Mouse (Mus musculus): ENCODE data around the gene Sox5. TPM values are rescaled to one million over a fixed set of nuclear protein-coding genes. Genes with fewer than 3 reads are reported as not detected.

Gene Sox5
- total and polyA plus RNA-seq, 3 experiments: 0.08 to 0.47 (median 0.46) TPM

- H3K4me2 ChIP-seq (ENCODE audit: insufficient read depth, low read depth, poor library complexity, severe bottlenecking): no peak overlapping the region
- dilution Hi-C loops (cut with MboI; ENCODE audit: extremely low pct_ligation_motif_present, extremely low pct_unique_long_range_greater_than_20kb, low sequenced_read_pairs) (no loop called here), in situ Hi-C loops (cut with MboI; ENCODE audit: low pct_ligation_motif_present, low pct_unique_long_range_greater_than_20kb, low sequenced_read_pairs) (no loop called here)
- H3K9ac ChIP-seq (ENCODE audit: insufficient read depth, low read depth): no peak overlapping the region
- H3K4me1 ChIP-seq (ENCODE audit: control insufficient read depth in 1 of 2, insufficient read depth in 2 of 2): no peaks in the 10 kb centered on the region
- no peak overlapping the region for H3K4me3 ChIP-seq (replicated peaks in 1 of 3; ENCODE audit: low read depth in 2 of 3, low read length in 2 of 3, poor library complexity in 1 of 3)
- H3K27ac ChIP-seq (ENCODE audit: insufficient read depth, low read depth): no peak overlapping the region
- H3K27me3 ChIP-seq (replicated peaks): no peaks in the 10 kb centered on the region
- no peaks in the 10 kb centered on the region for H3K9me3 ChIP-seq (replicated peaks; ENCODE audit: low read length)
- TF ChIP-seq ZKSCAN1 (IDR thresholded peaks at IDR 0.05; ENCODE audit: borderline replicate concordance, low read depth, low read length) (no peak), SMC3 (IDR thresholded peaks at IDR 0.05; ENCODE audit: low read depth, low read length) (no peak), CHD2 (IDR thresholded peaks at IDR 0.05; ENCODE audit: low read length) (no peak), TBP (conservative IDR thresholded peaks at IDR 0.05; ENCODE audit: low read depth, low read length) (no peak), EP300 (IDR thresholded peaks at IDR 0.05; ENCODE audit: low read length) (no peak), BHLHE40 (IDR thresholded peaks at IDR 0.05; ENCODE audit: low read depth, low read length) (no peak), CHD1 (IDR thresholded peaks at IDR 0.05; ENCODE audit: low read depth, low read length) (no peak), ETS1 (conservative IDR thresholded peaks at IDR 0.05; ENCODE audit: low read depth, low read length) (no peak), ZMIZ1 (IDR thresholded peaks at IDR 0.05; ENCODE audit: low read depth, low read length) (no peak), SIN3A (IDR thresholded peaks at IDR 0.05; ENCODE audit: low read length) (no peak), USF2 (conservative IDR thresholded peaks at IDR 0.05; ENCODE audit: low read depth, low read length) (no peak), USF1 (IDR thresholded peaks at IDR 0.05; ENCODE audit: low read depth, low read length) (no peak), JUN (IDR thresholded peaks at IDR 0.05; ENCODE audit: insufficient read depth, low read depth, low read length) (no peak), RCOR1 (conservative IDR thresholded peaks at IDR 0.05; ENCODE audit: low read depth, low read length) (no peak), CTCF (conservative IDR thresholded peaks at IDR 0.05 in 1 of 2, IDR thresholded peaks at IDR 0.05 in 1 of 2; ENCODE audit: low read depth in 2 of 2, low read length in 2 of 2) (no peak)
- no peaks in the 10 kb centered on the region for H3K36me3 ChIP-seq (replicated peaks in 1 of 2; ENCODE audit: control insufficient read depth in 1 of 2, insufficient read depth in 1 of 2, low read length in 1 of 2)
- no peak for DNase-seq (ENCODE audit: extremely low read depth)
- no peaks in the 10 kb centered on the region for H3K79me2 ChIP-seq (replicated peaks; ENCODE audit: control insufficient read depth, extremely low read depth, insufficient read depth, poor library complexity, severe bottlenecking)
Observed at GRCm38 (mm10) chr6:144045503-144045902, 736.3 kb downstream of the Sox5 start.

- no peaks in the 10 kb centered on the region for H3K9me3 ChIP-seq (replicated peaks; ENCODE audit: low read length)
- no peaks in the 10 kb centered on the region for H3K36me3 ChIP-seq (replicated peaks in 1 of 2; ENCODE audit: control insufficient read depth in 1 of 2, insufficient read depth in 1 of 2, low read length in 1 of 2)
- TF ChIP-seq IRF4 (IDR thresholded peaks at IDR 0.05; ENCODE audit: low read depth, low read length): no peak
- TF ChIP-seq CHD1 (IDR thresholded peaks at IDR 0.05; ENCODE audit: low read depth, low read length): no peak
- TF ChIP-seq KAT2A (IDR thresholded peaks at IDR 0.05; ENCODE audit: insufficient replicate concordance, low read length): no peak
- TF ChIP-seq ELF1 (IDR thresholded peaks at IDR 0.05; ENCODE audit: low read depth, low read length): no peak
- TF ChIP-seq USF1 (IDR thresholded peaks at IDR 0.05; ENCODE audit: low read depth, low read length): no peak
- TF ChIP-seq E2F4 (IDR thresholded peaks at IDR 0.05; ENCODE audit: insufficient replicate concordance, low read depth, low read length): no peak
- no peak for TF ChIP-seq CTCF (conservative IDR thresholded peaks at IDR 0.05 in 1 of 2, IDR thresholded peaks at IDR 0.05 in 1 of 2; ENCODE audit: low read depth in 2 of 2, low read length in 2 of 2)
- no peak for TF ChIP-seq ZKSCAN1 (IDR thresholded peaks at IDR 0.05; ENCODE audit: borderline replicate concordance, low read depth, low read length)
- no peak for TF ChIP-seq CHD2 (IDR thresholded peaks at IDR 0.05; ENCODE audit: low read length)
- no peak for TF ChIP-seq ZNF384 (IDR thresholded peaks at IDR 0.05; ENCODE audit: low read depth, low read length)
- TF ChIP-seq RAD21 (IDR thresholded peaks at IDR 0.05; ENCODE audit: low read depth, low read length): no peak
- TF ChIP-seq ETS1 (conservative IDR thresholded peaks at IDR 0.05; ENCODE audit: low read depth, low read length): no peak
- H3K4me1 ChIP-seq (ENCODE audit: control insufficient read depth in 1 of 2, insufficient read depth in 2 of 2): no peaks in the 10 kb centered on the region
- H3K4me2 ChIP-seq (ENCODE audit: insufficient read depth, low read depth, poor library complexity, severe bottlenecking): no peak overlapping the region
- in situ Hi-C loops (cut with MboI; ENCODE audit: low pct_ligation_motif_present, low pct_unique_long_range_greater_than_20kb, low sequenced_read_pairs) (no loop called here), dilution Hi-C loops (cut with MboI; ENCODE audit: extremely low pct_ligation_motif_present, extremely low pct_unique_long_range_greater_than_20kb, low sequenced_read_pairs) (no loop called here)
- H3K27me3 ChIP-seq (replicated peaks): no peaks in the 10 kb centered on the region
- no peak overlapping the region for H3K4me3 ChIP-seq (replicated peaks in 1 of 3; ENCODE audit: low read depth in 2 of 3, low read length in 2 of 3, poor library complexity in 1 of 3)
- no peak overlapping the region for H3K27ac ChIP-seq (ENCODE audit: insufficient read depth, low read depth)
- H3K9ac ChIP-seq (ENCODE audit: insufficient read depth, low read depth): no peak overlapping the region
- no peak for DNase-seq (ENCODE audit: extremely low read depth)
- H3K79me2 ChIP-seq (replicated peaks; ENCODE audit: control insufficient read depth, extremely low read depth, insufficient read depth, poor library complexity, severe bottlenecking): no peaks in the 10 kb centered on the region
Observed at GRCm38 (mm10) chr6:144044381-144044780, 737.4 kb downstream of the Sox5 start.

Measured in CH12.LX (cell line).